Mouse (Mus musculus) brain, embryonic 14.5 days (tissue): ENCODE results near the gene Wnk2.

Source experiments
- CTCF ChIP-seq: fragments of 200-500 bp; IDR thresholded peaks from 2 replicates; pipeline ENCODE4 v1.5.1; 2012; ENCODE audit warnings: inconsistent platforms, mild to moderate bottlenecking, moderate library complexity, borderline replicate concordance; ENCODE audit not compliant: insufficient read depth, insufficient read length; ENCODE audit errors: extremely low read depth
- POLR2A ChIP-seq: fragments of 200-500 bp; IDR thresholded peaks from 2 replicates; pipeline ENCODE4 v1.6.1; 2012; ENCODE audit warnings: mild to moderate bottlenecking, inconsistent platforms, borderline replicate concordance; ENCODE audit not compliant: poor library complexity, insufficient read depth, insufficient read length, severe bottlenecking; ENCODE audit errors: extremely low read depth

DNA sequence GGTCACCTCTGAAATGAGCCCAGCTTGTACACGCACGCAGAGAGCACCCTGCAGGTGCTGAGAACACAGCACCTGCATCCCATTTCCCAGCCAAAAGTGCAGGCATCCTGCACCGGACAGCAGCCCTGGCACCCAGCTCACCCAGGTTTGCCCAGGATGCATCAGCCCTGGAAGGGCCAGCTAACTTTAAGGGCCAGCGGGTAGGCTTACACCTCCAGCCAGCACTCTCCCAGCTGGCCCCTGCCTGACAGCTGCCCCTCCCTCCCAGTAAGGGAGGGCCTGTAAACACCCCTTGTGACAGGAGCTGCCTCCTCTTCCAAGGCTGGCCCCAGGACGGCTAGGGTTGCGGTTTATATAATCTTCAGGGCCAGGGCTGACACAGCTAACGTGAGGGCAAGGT lies 2.4 kb downstream of the Wnk2 start:
- TF ChIP-seq POLR2A (no peak), CTCF (no peak)
